Mouse (Mus musculus) ES-Bruce4 (cell line): ENCODE measurements around the gene Fbxo40.

Source experiments
- CTCF ChIP-seq: IDR thresholded peaks from one replicate; pipeline ENCODE4 v1.8.1; 2011; ENCODE audit warnings: low read depth, low read length
- POLR2A ChIP-seq: IDR thresholded peaks from one replicate; pipeline ENCODE4 v1.8.1; 2011; ENCODE audit warnings: low read length; ENCODE audit not compliant: insufficient read depth

DNA sequence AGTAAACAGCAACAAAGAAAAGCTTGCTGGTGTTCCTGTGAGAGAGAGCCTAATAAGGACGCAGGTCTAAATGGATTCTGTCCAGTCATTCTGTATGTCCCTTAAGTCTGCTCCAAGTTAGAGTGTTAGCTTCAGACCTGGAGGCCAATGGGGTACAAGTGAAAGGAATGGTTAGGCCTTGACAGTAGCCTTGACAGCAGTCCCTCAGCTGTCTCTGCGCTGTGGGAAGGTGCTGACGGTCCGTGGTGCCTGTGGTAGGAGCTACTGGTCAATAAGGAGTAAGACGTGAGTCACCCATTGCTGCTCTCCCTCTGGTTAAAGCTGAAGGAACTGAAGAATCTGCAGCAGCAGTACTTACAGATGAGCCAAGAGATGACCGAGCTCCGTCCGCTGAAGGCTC is 66.0 kb downstream of the Fbxo40 start:
- TF ChIP-seq CTCF (no peak), POLR2A (no peak)
